Mouse (Mus musculus) kidney, postnatal 10 days (tissue): Measurements from ENCODE around the gene Slc6a20a.

Experiments used
- DNase-seq: peaks from one replicate; pipeline ENCODE4 v3.0.0; 2021; ENCODE audit warnings: mixed read lengths

Slc6a20a gene

GRCm38 (mm10) chr9:123636771-123637170, 41.9 kb downstream of the Slc6a20a start:
- no peak for DNase-seq

DNA sequence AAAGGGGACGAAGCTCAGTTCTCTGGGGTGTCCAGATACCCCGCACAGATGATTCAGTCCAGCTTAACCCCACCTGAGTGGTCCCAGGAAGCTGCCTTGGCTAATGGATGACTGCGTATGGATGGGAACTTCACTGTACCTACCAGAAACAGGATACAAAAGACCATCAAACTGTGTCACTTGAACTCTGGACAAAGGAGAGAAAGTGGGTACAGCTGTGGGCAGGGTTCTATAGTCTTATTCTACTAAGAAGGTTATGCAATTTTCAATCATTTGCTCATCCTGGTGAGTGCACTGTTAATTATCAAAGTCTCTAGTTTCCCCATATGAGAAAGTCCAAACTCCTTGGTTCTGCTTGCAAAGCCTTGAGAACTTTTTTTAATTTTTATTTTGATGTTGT, 45.7 kb downstream of the Slc6a20a start:
- no peak for DNase-seq

- DNase-seq, result peak; percentile 45
Observed at GRCm38 (mm10) chr9:123632281-123632680, 46.4 kb downstream of the Slc6a20a start, which contains the start of gene Slc6a20b. Gene Slc6a20b, minus strand, starts transcription at chr9:123632565.

GRCm38 (mm10) chr9:123631666-123632065, 47.0 kb downstream of the Slc6a20a start:
- no peak for DNase-seq

DNA sequence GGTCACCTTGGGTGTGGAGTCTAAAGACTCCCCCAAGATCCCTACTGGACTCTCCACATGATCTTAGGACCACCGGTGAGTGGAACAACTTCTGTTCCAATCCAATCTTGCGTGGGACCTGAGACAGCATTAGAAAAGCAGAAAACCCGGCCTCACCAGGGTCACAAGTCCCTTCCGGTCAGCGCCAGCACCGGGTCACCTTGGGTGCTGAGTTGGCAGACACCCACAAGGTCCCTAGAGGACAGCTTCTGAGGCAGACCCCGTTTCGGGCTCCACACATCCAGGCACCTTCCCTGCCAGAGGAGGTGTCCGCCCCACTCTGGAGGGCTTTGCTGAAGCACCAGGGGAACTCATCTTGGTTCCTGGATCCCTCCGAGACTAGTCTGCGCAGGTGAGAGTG, 52.9 kb downstream of the Slc6a20a start:
- peak; percentile 45 for DNase-seq

- DNase-seq, result no peak
Observed at GRCm38 (mm10) chr9:123624741-123625140, 53.9 kb downstream of the Slc6a20a start.

DNA sequence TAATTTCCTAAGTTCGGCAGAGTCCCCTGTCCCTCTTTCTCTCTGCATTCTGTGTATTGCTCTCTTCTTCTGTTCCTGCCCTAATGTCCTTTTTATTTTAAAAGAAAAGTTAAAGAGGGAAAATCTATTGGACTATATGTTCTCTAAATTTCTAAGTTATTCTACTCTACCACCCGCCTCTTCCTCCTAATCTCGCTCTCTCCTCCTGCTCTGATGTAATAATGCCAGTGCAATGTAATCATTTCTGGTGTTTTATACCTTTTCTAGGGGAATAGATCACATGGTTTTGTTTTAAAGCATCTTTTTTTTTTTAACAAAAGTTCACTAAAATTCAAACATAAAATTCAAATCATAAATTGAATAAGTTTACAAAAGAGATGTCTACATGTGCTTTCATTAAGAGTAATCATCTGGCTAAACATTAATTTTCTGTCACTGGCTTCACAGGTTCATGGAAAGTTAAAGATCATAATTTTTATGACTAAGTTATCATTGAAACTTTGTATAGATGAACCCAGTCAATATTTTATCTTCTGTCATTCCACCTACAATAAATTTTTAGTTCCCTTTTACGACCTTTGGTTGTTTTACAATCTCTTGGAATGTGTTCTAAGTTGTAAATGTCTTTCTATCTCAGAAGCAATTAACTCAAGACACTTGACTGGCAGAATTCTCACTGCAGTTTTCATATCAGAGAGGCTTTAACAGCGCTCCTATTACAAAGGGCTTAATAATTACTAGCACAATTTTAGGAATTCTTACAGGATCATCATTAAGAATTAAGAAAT, 58.2 kb downstream of the Slc6a20a start:
- DNase-seq, result no peak

- no peak for DNase-seq
Observed at GRCm38 (mm10) chr9:123601529-123601928, 77.2 kb downstream of the Slc6a20a start.

GRCm38 (mm10) chr9:123597376-123597775, 81.3 kb downstream of the Slc6a20a start:
- no peak for DNase-seq

DNA sequence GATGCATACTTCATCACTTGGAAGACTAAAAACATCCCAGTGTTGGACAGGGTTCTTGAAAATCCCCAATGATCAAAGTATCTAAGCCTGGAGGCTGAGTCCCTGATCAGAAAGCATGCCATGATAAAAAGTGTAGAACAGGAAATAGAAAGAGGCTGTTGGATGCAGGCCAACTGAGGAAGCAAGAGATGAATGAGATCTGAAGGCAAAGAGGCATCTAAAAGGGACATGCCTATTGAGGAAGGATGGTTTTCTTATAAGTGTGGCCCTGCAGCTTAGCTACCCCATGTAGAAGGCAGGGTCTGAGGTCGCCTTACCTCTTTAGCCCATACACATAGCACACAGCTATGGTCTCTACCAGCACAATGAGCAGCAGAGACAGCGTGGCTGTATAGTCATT, 81.8 kb downstream of the Slc6a20a start:
- no peak for DNase-seq

- no peak for DNase-seq
Observed at GRCm38 (mm10) chr9:123595194-123595593, 83.5 kb downstream of the Slc6a20a start.

- DNase-seq, result peak; percentile 36
Observed at GRCm38 (mm10) chr9:123589240-123589910, 89.3 kb downstream of the Slc6a20a start.
